Mouse (Mus musculus): Measurements from ENCODE around the gene Uri1.

The Uri1 gene

DNA sequence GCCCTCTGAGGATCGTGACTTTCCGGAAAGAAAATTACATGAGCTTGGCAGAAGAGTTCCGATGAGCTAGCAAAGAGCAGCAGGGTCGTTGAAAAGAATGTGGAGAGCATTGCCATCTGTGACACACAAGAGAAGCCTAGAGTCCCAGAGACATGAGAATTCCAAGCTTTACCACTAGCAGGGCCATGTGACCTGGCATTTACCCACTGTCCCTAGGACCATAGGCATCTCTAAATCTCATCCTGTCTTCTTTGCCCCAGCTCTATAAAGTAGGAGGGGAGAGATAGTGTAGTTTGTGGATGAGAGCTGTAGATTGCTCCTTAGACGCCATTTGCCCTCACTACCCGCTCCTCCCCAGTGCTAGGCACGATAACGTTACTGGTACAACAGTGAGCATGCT, at the start of gene Uri1:
Uri1 (minus strand) TSS at position 101 of the 400 bp plus-strand sequence.
- DNase-seq (ENCODE audit: low read depth, low spot score), result no peak

DNA sequence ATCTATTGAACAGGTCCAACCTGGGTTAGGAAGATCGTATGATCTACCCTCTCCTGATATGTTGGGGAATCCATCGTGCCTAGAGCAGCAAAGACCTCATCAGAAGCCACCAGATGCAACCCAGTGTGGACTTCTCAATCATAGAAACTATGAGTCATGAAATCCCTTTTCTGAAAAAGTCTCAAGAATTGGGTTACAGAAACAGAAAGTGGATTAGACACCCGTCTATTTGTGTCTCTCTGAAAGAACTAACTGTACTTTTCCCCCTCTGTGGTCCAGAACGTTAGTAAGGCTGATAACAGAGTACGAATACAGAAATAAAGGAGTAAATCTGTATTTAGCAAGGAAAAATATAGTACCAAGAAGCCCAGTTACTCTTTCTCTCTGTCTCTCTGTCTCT, 47.7 kb upstream of the Uri1 start:
- no peak for DNase-seq (ENCODE audit: low read depth, low spot score)

DNA sequence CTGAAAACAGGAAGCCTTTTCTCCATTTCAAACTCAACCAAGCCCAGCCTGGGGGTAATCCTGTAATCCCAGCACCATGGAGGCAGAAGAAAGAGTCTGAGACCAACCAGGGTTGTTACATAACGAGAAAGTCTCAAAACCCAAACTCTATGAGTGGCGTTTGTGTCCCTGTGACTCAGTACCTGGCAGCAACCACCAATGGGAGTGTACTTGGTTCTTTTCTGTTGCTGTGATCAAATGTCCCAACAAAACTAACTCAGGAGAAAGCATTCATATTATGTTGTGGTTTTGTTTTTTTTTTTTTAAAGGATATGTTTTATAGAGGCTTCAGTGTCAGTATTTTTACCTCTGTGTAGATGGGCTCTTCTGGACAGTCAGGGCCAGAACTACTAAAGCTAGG, 47.3 kb upstream of the Uri1 start:
- no peak for DNase-seq (ENCODE audit: low read depth, low spot score)

DNA sequence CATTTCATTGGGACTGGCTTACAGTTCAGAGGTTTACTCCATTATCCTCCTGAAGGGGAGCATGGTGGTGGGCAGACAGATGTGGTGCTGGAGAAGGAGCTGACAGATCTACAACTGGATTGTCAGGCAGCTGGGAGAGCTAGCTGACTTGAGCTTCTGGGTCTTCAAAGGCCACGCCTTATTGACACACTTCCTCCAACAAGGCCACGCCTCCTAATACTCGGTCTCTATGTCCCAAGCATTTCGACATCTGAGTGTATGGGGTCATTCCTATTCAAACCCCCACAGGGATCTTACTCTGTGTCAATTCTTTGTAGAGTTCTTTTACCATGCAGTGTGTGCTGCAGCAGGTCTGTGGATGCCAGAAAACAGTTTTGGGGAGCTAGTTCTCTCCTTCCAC, 41.1 kb upstream of the Uri1 start:
- peak; percentile 40 for DNase-seq (ENCODE audit: low read depth, low spot score)

DNA sequence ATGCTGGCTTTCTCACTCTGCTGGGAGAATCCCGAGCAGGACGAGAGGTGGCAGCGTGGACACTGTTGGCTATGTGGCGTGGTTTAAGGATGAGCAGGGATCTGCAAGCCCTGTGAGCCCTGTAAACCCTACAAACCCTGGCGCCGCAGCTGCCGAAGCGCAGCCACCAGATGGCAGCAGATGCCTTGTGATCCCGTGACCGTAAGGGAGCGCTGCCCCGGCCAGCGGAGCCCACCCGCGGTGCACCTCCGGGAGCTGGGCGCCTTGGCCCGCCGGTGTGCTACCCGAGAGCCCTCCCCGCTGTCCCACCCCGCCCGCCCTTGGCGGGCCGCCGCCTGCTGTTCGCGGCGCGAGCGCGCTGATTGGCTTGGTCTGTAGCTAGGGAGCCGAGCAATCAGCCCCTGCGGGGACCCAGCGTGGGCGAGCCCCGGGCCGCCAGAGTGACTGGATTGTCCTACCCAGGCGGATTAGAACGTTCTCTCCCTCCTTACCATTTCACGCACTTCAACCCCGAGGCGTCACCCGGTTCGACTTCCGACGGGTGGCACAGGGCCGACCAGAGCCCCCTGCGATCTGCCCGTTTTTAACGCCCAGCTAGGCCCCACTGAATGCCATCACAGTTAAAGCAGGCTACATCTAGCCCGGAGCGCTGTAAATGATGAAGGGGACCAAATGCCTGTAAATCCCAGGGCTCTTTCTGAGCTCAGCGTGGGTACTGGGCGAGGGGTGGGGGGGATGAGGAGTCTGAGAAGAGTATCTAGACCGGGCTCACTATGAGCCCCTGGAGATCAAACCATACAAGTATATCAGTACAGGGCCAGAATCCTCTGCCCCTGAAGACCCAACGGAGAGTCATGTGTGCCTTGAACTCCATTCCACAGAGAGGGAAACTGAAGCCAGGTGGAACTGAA, 38.0 kb upstream of the Uri1 start:
- DNase-seq (ENCODE audit: low read depth, low spot score), result peak; percentile 90

DNA sequence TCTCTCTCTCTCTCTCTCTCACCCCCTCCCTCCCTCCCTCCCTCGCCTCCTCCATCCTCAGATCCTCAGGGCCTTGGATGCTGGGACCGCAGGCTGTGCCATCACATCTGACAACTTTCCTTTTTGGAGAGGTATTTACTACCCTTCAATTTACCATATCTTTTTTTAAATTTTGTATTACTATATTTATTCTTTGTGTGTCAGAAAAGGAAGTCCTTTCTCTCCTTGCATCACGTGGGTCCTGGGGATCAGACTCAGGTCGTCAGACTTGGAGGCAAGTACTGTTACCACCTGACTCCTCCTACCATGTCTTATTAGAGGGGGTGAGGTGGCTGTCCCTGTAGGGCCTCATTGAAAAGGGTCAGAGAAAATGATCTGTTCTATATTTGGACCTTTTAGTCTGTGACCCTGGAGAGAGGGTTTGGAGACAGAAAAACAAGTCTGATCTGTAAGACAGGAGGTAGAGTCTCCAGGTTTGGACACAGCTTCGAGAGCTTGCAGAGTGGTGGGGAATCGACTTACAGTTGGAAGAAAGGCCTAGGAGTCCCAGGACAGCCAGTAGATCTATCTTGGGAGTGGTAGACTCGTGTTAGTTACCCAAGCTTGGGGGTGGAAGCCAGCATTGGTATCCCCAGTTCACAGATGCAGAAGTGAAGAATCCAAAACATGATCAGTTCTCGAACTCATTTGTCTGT, 36.4 kb upstream of the Uri1 start:
- peak; percentile 74 for DNase-seq (ENCODE audit: low read depth, low spot score)

DNA sequence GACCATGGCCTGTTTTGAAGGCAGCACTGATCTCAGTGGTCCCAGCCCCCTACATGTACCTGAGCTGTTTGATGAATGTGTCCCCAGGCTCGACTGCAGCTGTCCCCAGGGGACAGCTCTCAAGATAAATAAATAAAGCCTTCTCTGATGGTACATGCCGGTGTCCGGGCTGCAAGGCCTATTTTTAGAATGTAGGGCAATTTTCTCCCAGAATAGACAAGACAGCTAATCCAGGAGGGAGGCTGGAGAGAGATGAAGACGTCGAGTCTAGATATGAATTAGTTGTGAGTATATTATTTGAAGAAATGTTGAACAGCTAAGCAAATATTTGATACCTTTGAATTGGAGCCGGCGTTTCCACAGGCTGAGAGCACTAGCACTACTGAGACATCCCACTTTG, 35.7 kb upstream of the Uri1 start:
- DNase-seq (ENCODE audit: low read depth, low spot score), result no peak

DNA sequence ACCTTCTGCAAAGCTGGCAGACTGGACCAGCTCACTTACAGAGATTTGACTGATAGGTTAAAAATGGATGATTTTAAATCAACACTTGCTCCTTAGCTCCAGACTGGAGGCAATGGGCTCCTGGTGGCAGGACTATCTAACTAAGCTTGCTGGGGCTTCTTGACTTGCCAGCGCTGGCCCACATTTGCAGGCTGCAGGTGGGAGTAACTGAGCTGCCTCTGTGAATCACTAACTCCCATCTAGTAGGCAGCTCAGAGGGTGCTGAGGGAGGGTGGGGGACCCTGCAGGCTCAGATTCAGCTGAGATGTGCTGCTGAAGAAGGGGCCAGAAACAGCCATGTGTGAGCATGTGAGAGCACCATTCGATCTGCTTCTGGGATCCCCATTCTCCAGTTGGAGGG, 32.6 kb upstream of the Uri1 start:
- peak; percentile 9 for DNase-seq (ENCODE audit: low read depth, low spot score)

DNA sequence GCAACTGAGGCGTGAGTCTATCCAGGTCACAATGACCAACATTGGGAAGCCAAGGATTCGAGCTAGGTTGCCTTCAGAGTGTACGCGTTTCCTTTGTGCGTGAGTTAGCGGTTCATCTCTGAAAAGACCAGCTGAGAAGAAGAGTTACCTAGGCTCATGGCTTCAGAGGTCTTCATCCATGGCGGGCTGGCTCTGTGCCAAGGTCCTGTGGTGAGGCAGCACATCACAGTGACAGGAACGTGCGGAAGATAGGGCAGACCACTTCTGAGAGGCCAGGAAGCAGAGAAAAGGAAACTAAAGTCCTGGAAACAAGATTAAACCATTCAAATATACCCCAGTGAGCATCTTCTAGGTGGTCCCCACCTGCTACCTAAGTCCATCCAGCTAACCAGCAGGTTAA, 30.9 kb upstream of the Uri1 start:
- DNase-seq (ENCODE audit: low read depth, low spot score), result no peak

DNA sequence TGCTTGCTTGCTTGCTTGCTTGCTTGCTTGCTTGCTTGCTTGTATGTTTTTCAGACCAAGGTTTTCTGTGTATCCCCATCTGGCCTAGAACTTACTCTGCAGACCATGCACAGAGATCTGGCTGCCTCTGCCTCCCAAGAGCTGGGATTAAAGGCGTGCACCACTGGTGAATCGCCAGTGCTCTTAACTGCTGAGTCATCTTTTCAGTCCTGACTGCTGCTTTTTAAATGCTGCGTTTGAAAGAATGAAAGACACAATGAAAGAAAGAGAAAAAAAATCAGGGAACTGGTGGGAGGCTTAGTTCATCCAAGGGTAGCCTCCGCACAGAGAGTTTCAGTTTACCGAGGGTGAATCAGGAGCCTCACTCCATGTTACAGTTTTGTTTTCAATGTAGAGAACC, 23.9 kb upstream of the Uri1 start:
- DNase-seq (ENCODE audit: low read depth, low spot score), result no peak

DNA sequence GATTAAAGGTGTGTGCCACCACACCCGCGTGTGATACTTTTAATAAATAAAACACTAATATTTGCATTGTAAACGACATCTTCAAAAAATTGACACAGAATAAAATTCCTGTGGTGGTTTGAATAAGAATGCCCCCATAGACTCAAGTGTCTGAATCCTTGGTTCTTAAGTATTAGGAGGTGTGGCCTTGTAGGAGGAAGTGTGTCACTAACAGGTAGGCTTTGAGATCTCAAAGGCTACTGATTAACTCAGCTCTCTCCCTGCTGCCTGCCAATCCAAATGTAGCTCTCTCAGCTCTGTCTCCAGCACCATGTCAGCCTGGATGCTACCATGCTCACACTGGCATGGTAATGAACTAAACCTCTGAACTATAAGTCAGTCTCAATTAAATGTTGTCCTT, 17.9 kb upstream of the Uri1 start:
- no peak for DNase-seq (ENCODE audit: low read depth, low spot score)

DNA sequence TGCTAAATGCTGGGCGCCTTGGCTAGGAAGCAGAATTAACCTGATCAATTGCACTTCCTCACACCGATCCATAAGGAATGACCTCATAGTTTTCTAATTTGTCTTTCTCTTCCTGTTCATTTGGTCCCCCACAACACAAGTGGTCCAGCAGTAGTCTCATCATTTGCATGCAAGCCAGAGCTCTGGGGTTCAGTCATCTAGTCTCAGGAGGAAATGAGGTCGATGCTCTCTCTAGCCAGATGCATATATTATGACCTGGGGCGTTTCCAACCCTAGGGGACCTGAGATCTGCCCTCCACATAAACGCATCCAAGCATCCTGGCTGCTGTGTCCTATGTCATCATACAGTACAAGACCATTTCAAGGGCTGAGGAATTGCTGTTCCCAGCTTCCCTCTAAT, 14.2 kb upstream of the Uri1 start:
- DNase-seq (ENCODE audit: low read depth, low spot score), result peak; percentile 9

DNA sequence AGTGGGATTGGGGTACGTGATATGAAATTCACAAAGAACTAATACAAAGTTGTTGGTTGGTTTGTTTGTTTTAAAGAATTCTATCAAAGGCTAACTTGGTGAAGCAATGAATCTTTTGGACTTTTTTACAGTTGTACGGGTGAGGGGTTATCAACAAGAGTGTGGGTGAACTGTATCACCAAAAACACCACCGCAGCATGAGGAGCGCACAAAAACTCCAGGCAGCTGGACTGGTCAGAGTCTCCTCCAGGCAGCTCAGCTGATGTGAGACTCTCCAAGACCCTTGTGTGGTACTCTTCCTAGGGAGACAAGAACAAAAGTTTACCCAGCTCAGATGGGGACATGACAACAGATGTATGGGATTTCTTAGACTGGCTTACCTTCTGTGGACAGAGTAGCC, 7.8 kb upstream of the Uri1 start:
- DNase-seq (ENCODE audit: low read depth, low spot score), result no peak

DNA sequence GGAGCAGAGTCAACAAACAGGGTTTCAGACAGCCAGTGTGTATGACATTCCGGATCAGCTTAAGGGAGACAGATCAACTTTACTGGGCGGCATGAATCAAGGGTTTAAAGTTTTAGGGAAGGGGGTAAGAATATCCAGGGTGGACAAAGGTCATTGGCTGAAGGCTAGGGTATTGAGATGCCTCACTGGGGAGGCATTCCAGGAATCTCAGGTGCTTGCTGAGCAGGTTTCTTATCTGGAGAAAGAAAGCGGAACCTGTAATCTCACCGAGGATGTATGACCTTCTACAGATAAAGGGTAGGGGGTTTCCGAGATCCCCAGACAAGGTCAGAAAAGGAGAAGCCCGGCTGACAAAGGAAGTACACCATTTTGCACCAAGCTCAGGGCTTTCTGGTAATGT, 7.3 kb upstream of the Uri1 start:
- no peak for DNase-seq (ENCODE audit: low read depth, low spot score)

DNA sequence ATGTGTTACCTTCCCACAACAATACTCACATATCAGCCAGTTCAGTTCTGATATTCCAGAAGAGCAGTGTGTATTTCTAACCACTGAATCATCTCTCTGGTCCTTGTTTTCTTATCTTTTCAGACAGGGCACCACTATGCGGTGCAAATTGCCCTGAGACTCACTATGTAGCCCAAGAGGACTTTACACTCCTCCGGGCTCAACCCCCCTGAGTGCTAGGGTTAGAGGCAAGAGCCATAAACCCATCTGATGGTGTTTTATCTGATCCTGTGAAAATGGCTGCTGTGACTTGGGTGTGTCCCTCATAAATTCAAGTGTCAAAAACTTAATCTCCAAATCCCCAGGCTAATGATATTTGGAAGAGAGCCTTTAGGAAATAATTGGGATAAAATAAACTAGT, 6.6 kb upstream of the Uri1 start:
- DNase-seq (ENCODE audit: low read depth, low spot score), result no peak

DNA sequence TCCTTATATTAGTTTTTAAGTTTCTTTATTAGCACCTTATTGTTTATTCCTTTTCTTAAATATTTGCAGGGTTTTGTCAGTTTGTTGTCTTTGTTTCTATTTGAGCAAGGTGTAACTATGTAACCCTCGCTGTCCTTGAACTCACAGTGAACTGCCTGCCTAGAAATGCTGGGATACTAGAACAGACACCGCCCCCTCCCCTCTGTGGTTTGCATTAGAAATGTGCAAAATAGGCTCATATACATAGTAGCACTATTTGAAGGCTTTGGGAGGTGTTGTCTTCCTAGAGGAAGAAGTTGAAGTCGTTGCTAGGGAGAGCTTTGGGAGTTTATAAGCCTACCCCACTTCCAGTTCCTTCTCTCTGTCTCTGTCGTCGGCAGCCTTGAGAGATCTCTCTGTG, 5.7 kb upstream of the Uri1 start:
- DNase-seq (ENCODE audit: low read depth, low spot score), result no peak

DNA sequence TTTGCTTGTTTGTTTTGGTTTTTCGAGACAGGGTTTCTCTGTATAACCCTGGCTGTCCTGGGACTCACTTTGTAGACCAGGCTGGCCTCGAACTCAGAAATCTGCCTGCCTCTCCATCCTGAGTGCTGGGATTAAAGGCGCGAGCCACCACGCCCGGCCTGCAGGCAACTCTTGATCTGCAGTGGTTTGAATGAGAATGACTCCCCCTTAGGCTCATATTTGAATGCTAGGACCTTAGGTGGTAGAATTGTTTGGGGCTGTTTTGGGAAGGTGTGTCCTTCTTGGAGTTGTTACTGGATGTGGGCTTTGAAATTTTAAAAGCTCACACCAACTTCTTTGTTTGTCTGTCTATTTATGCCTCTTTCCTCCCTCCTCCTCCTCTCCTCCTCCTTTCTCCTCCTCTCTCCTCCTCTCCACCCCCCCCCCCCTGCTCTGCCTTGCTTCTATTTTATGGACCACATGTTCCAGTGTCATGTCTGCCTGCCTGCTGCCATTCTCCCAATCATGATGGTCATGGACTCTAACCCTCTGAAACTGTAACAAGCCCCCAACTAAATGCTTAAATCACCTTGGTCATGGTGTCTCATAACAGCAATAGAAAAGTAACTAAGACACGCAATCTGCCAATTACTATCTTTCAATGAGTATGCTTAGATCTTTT, 4.7 kb upstream of the Uri1 start:
- DNase-seq (ENCODE audit: low read depth, low spot score), result no peak

DNA sequence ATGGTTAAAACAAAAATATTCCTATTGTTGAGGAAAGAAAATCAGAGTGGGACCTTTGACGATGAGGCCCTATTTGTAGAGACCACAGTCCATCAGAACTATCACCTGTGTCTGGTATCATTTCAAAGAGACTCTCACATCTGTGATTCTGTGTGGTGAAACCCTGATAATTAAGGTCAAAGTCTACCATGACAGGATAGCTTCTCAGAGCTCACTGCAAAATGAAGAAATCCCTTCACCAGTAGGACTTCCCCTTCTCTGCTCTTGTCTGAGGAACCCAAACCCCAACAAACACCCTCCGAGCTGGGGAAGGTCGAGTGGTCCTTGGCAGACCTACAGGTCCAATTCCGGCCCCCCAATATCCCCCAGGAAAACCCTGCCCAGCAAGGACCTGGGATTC, 1.5 kb upstream of the Uri1 start:
- no peak for DNase-seq (ENCODE audit: low read depth, low spot score)

DNA sequence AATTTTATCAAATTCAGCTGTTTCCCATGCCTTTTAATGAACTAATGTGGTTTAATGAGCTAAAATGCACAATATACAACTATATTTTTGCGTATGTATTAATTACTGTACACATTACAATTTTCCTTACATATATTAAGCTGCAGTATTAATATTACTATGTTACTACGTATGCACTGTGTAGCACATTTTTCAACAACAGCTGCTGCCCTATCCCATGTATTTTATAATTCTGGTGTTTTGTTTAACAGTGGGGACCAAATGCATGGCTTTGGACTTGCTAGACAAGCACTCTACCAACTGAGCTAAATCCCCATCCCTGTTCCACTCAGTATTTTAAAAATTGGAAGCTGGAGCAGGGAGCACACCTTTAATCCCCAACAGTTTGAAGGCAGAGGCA, 3.6 kb downstream of the Uri1 start:
- DNase-seq (ENCODE audit: low read depth, low spot score), result no peak

DNA sequence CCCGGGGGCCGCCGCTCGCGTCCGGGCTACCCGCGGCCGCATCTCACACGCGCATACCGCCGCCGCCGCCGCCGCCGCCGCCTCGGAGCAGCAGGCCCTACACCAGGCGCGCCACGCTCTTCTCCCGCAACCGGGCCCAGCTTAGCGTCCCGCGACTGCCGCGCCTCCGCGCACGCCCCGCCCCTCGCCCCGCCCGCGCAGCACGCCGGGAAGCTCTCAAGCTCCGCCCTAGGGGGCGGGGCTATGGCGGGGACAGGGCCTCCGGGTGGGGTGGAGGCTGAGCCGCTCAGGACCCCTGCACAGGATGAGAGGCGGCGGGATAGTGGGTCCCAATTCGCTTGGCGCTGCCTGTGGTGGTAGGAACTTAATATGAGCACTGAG, 4.0 kb downstream of the Uri1 start:
- DNase-seq (ENCODE audit: low read depth, low spot score), result peak; percentile 94

DNA sequence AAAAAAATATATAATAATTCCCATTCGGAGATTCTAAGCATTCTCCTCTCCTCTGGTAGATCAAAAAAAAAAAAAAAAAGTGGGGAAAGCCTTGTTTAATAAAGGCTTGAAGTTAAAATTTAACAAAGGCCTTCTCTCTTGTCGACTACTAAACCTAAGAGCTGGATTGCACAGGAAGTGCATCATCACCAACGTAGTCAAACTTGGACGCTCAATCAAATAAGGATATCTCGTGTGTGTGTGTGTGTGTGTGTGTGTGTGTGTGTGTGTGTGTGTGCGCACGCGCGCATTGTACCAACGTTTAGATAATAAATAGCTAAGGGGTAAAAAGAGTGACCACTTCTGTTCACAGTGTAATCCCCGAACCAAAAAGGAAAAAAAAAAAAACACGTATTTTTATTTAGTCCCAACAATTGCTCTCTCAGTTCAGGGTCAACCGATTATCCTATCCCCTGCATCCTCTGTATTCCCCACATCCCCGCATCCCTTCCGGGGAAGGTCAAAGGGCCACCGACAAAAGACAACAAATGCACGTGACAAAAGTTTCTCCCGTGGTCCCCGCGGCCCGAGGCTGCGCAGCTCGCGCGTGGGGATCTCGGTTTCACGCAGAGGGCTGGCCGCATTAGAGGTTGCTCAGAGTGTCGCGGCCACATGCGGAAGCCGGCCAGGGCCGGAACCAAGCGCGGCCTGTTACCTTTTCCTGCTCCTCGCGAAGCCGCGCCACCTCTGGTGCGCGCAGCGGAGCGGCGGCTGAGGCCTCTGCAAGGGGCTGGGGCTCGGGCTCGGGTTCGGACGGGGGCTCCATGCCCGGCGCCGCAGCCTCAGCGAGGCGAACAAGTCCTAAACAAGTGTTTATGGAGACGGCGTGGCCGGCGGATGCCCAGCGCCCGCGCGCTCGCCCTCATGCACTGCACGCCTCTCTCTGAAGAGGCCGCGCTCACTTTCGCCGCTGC, 4.7 kb downstream of the Uri1 start:
- peak; percentile 92 for DNase-seq (ENCODE audit: low read depth, low spot score)

DNA sequence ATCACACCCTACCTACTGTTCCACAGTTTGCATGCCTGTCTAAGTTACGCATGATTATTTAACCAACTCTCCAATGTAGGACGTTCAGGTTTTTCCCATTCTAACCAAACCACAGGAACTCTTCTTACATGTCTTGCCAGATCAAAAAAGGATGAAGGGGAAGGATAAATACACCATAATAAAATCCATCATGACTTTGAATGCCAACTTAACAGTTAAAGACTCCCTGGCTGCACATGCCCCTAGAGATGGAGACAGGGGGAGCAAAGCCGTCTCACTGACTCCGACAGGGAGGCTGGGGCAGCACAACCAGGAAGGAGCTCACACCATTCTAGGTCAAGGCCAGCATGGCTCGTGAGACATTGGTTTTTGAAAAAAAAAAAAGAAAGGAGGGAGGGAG, 8.0 kb downstream of the Uri1 start:
- no peak for DNase-seq (ENCODE audit: low read depth, low spot score)
